Mouse (Mus musculus): ENCODE data around the gene Tm2d1. TPM values are rescaled to one million over a fixed set of nuclear protein-coding genes. Genes with fewer than 3 reads are reported as not detected.
A peak's percentile ranks its signal among the peaks of the same experiment; 100 is the strongest.
"Not testable (repeated sequence)": the region's sequence is repeated elsewhere in the genome, so short reads cannot be mapped to it uniquely, and the experiment has no call there.

Tm2d1 gene
- polyA plus RNA-seq (2012; rRNA removed): 42.8 and 48.7 TPM in 2 replicates
- 87.2 and 88.6 TPM in 2 replicates for polyA plus RNA-seq (2014; fragmentation: Nextera tagmentation; extraction: Ambion mirVana)

DNA sequence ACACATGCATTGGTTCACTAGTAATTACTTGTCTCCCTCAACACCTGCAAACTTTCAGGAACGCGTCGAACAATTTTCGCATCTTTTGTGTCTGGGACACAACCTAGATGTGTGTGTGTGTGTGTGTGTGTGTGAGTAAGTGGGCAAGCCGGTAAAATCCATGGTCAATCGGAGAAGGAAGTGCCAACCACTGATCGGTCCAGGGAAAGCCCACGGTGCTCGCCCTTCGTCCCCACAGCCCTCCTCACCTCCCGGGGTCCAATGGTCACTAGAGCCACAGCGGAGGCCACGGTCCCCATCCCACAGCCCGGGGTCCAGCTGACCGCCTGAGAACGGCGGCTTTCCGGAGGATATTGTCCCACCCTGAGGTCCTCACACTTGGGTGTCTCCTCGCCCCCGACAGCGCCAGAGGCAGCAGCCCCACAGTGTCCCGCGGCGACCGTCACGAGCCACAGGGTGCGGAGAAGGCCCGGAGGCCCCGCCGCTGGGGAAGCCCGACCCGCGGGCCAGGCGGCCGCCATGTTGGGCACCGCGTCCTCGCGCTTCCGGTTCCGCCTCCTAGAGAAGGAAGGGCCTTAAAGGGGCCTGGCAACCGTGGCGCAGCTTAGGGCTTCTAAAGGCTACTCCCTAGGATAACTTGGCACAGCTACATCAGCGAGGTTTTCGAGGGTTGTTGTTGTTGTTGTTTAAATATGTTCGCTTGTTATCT, at the start of gene Tm2d1:
Gene Tm2d1 (minus strand): TSS at position 591 of the 709 bp plus-strand sequence.
- DNase-seq (ENCODE audit: low spot score): peak; percentile 88
- Histone ChIP-seq H3K4me1 (ENCODE audit: control insufficient read depth, insufficient read depth, low read length) (peaks cover 5% of the 10 kb centered on the region), H3K4me2 (replicated peaks; ENCODE audit: low read depth, low read length, severe bottlenecking) (peak within 1 kb of the TSS; percentile 53), H3K9ac (ENCODE audit: low read depth, low read length, severe bottlenecking) (peak within 1 kb of the TSS; percentile 98), H3K36me3 (ENCODE audit: control insufficient read depth, insufficient read depth, low read length) (peaks cover 8% of the 10 kb centered on the region; the same call in 1 of the 2 replicates), H3K4me3 (replicated peaks; ENCODE audit: low read length) (peak within 1 kb of the TSS; percentile 94), H3K27ac (replicated peaks; ENCODE audit: low read depth, low read length) (peak within 1 kb of the TSS; percentile 80), H3K9me3 (ENCODE audit: control insufficient read depth, low read length) (no peaks in the 10 kb centered on the region), H3K27me3 (ENCODE audit: control insufficient read depth, insufficient read depth, low read length) (no peaks in the 10 kb centered on the region)
- peak; percentile 97 for TF ChIP-seq POLR2A (IDR thresholded peaks at IDR 0.05; ENCODE audit: borderline replicate concordance, extremely low read depth, insufficient read depth, insufficient read length)
- WGBS: under 1% methylated on average over 31 of the region's 46 CpGs
- ATAC-seq (ENCODE audit: low FRiP score, low read depth): peak; percentile 91

DNA sequence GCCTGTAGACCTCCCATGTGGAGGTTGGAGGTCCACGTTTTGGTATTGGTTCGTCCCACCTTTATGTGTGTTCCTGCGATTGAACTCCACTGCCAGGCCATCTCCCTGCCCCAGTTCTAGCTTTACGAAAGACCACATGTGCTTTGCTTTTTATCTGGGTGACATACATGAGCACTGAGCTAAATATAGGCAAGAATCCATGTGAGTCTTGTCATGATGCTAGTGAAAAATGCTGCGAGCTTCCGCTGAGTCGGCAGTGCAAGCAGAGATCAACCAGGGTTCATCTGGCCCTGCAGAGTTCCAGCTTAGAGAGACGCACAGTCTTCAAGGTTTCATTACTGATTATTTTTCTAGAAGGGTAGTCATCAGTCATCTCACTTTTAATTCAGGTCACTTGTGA, 45.3 kb upstream of the Tm2d1 start:
- Histone ChIP-seq H3K4me1 (ENCODE audit: control insufficient read depth, insufficient read depth, low read length) (no peaks in the 10 kb centered on the region), H3K9me3 (ENCODE audit: control insufficient read depth, low read length) (no peaks in the 10 kb centered on the region), H3K4me2 (replicated peaks; ENCODE audit: low read depth, low read length, severe bottlenecking) (no peak overlapping the region), H3K36me3 (ENCODE audit: control insufficient read depth, insufficient read depth, low read length) (peaks cover 20% of the 10 kb centered on the region), H3K9ac (ENCODE audit: low read depth, low read length, severe bottlenecking) (no peak overlapping the region), H3K27ac (replicated peaks; ENCODE audit: low read depth, low read length) (no peak overlapping the region), H3K27me3 (ENCODE audit: control insufficient read depth, insufficient read depth, low read length) (no peaks in the 10 kb centered on the region), H3K4me3 (replicated peaks; ENCODE audit: low read length) (no peak overlapping the region)
- ATAC-seq (ENCODE audit: low FRiP score, low read depth) (no peak), DNase-seq (ENCODE audit: low spot score) (no peak)
- WGBS: 84% methylated on average over 8 of the region's 8 CpGs
- TF ChIP-seq POLR2A (IDR thresholded peaks at IDR 0.05; ENCODE audit: borderline replicate concordance, extremely low read depth, insufficient read depth, insufficient read length): no peak

DNA sequence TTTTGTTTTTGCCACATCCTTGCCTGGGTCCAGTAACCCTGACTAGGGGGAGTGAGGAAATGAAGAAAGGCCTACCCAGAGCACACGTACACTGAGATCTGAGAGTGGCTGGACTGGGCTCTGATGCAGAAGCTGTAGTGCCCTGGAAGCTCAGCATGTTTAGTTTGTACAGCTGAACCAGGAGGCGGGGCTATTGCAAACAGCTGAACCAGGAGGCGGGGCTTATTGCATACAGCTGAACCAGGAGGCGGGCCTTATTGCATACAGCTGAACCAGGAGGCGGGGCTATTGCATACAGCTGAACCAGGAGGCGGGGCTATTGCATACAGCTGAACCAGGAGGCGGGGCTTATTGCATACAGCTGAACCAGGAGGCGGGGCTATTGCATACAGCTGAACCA, 32.0 kb upstream of the Tm2d1 start:
- H3K27ac ChIP-seq (replicated peaks; ENCODE audit: low read depth, low read length); H3K4me3 ChIP-seq (replicated peaks; ENCODE audit: low read length); H3K4me1 ChIP-seq (ENCODE audit: control insufficient read depth, insufficient read depth, low read length); DNase-seq (ENCODE audit: low spot score); H3K9ac ChIP-seq (ENCODE audit: low read depth, low read length, severe bottlenecking); ATAC-seq (ENCODE audit: low FRiP score, low read depth); H3K27me3 ChIP-seq (ENCODE audit: control insufficient read depth, insufficient read depth, low read length); H3K4me2 ChIP-seq (replicated peaks; ENCODE audit: low read depth, low read length, severe bottlenecking); H3K9me3 ChIP-seq (ENCODE audit: control insufficient read depth, low read length): not testable (repeated sequence)
- WGBS: 94% methylated on average over 8 of the region's 8 CpGs
- peaks cover 15% of the 10 kb centered on the region for H3K36me3 ChIP-seq (ENCODE audit: control insufficient read depth, insufficient read depth, low read length)

DNA sequence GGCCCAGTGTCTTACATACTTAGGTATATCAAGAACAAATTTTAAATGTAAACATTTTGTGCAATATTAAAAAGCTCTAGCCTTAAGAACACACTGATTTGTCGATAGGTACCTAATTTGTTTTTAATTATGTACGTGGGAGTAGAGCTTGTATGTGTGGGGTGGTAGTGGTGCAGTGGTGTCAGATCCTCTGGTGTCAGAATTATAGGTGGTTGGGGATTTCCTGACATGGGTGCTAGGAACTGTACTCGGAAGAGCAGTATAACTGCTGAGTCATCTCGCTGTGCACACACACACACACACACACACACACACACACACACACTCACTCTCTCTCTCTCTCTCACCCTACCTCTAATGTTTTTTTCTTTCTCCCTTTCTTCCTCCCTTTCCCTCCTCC, 25.3 kb upstream of the Tm2d1 start:
- Histone ChIP-seq H3K27me3 (ENCODE audit: control insufficient read depth, insufficient read depth, low read length) (no peaks in the 10 kb centered on the region), H3K9me3 (ENCODE audit: control insufficient read depth, low read length) (no peaks in the 10 kb centered on the region), H3K9ac (ENCODE audit: low read depth, low read length, severe bottlenecking) (no peak overlapping the region), H3K36me3 (ENCODE audit: control insufficient read depth, insufficient read depth, low read length) (peaks cover 22% of the 10 kb centered on the region), H3K27ac (replicated peaks; ENCODE audit: low read depth, low read length) (no peak overlapping the region), H3K4me2 (replicated peaks; ENCODE audit: low read depth, low read length, severe bottlenecking) (no peak overlapping the region), H3K4me3 (replicated peaks; ENCODE audit: low read length) (no peak overlapping the region), H3K4me1 (ENCODE audit: control insufficient read depth, insufficient read depth, low read length) (no peaks in the 10 kb centered on the region)
- WGBS: 89% methylated on average over 4 of the region's 4 CpGs
- no peak for TF ChIP-seq POLR2A (IDR thresholded peaks at IDR 0.05; ENCODE audit: borderline replicate concordance, extremely low read depth, insufficient read depth, insufficient read length)
- ATAC-seq (ENCODE audit: low FRiP score, low read depth) (no peak), DNase-seq (ENCODE audit: low spot score) (no peak)

DNA sequence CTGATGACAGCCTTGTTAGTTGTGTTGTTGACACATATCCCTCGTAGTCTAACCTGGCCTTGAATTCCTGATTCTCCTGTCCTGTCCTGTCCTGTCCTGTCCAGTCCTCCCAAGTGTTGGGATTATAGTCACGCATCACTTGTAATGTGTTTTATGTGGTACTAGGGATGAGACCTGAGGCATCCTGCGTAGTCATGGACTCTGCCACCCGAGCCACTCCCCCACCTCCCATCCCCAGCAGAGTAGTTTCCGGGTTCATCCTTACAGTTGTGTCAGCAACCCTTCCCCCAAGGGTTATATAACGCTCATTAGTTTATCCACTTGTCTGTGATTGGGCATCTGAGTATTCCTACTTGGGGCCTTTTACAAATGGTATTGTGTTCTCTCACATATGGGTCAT, 21.3 kb upstream of the Tm2d1 start:
- no peak for TF ChIP-seq POLR2A (IDR thresholded peaks at IDR 0.05; ENCODE audit: borderline replicate concordance, extremely low read depth, insufficient read depth, insufficient read length)
- Histone ChIP-seq H3K36me3 (ENCODE audit: control insufficient read depth, insufficient read depth, low read length) (peaks cover 10% of the 10 kb centered on the region; the same call in 1 of the 2 replicates), H3K4me2 (replicated peaks; ENCODE audit: low read depth, low read length, severe bottlenecking) (no peak overlapping the region), H3K9me3 (ENCODE audit: control insufficient read depth, low read length) (no peaks in the 10 kb centered on the region), H3K27me3 (ENCODE audit: control insufficient read depth, insufficient read depth, low read length) (no peaks in the 10 kb centered on the region), H3K27ac (replicated peaks; ENCODE audit: low read depth, low read length) (no peak overlapping the region), H3K9ac (ENCODE audit: low read depth, low read length, severe bottlenecking) (no peak overlapping the region), H3K4me1 (ENCODE audit: control insufficient read depth, insufficient read depth, low read length) (0 out of 2 replicates have a peak, but pooled peaks cover 8% of the 10 kb centered on the region), H3K4me3 (replicated peaks; ENCODE audit: low read length) (no peak overlapping the region)
- ATAC-seq (ENCODE audit: low FRiP score, low read depth): no peak
- WGBS: 90% methylated on average over 6 of the region's 6 CpGs
- DNase-seq (ENCODE audit: low spot score): no peak

Measured in limb, embryonic 14.5 days (tissue).